Mouse (Mus musculus) lung, postnatal 0 days (tissue): Measurements from ENCODE around the gene Cntnap2. TPM values are rescaled to one million over a fixed set of nuclear protein-coding genes. Genes with fewer than 3 reads are reported as not detected.
"Not testable (repeated sequence)": the region's sequence is repeated elsewhere in the genome, so short reads cannot be mapped to it uniquely, and the experiment has no call there.

Source experiments
- ATAC-seq: fragments of 200-750 bp; cut with Nextera tagmentation; 2 replicates; pipeline ENCODE4 v1.8.0; 2017; ENCODE audit warnings: moderate library complexity
- DNase-seq: peaks from one replicate; pipeline ENCODE4 v3.0.0-alpha.2; 2016; ENCODE audit warnings: low spot score
- H3K27ac ChIP-seq: fragments of 300-500 bp; sonication (generic); 2 replicates; pipeline ENCODE4 v1.5.1; 2014; ENCODE audit warnings: antibody characterized with exemption, mild to moderate bottlenecking, low read length, mixed read lengths
- H3K27me3 ChIP-seq: fragments of 300-500 bp; sonication (generic); replicated peaks from 2 replicates; pipeline ENCODE4 v1.6.1; 2014; ENCODE audit warnings: low read length, mixed read lengths; ENCODE audit not compliant: insufficient read depth
- H3K36me3 ChIP-seq: fragments of 300-500 bp; sonication (generic); 2 replicates; pipeline ENCODE4 v1.6.1; 2014; ENCODE audit warnings: low read length, mixed read lengths; ENCODE audit not compliant: insufficient read depth
- H3K4me1 ChIP-seq: fragments of 300-500 bp; sonication (generic); 2 replicates; pipeline ENCODE4 v1.6.1; 2014; ENCODE audit warnings: antibody characterized with exemption, low read depth, low read length, mixed read lengths; ENCODE audit not compliant: insufficient read depth
- H3K4me2 ChIP-seq: fragments of 300-500 bp; sonication (generic); replicated peaks from 2 replicates; pipeline ENCODE4 v1.6.1; 2014; ENCODE audit warnings: low read depth, mild to moderate bottlenecking, low read length, moderate library complexity, mixed read lengths
- H3K4me3 ChIP-seq: fragments of 300-500 bp; sonication (generic); 2 replicates; pipeline ENCODE4 v1.5.1; 2014; ENCODE audit warnings: low read depth, low read length
- H3K9ac ChIP-seq: fragments of 300-500 bp; sonication (generic); replicated peaks from 2 replicates; pipeline ENCODE4 v1.6.1; 2014; ENCODE audit warnings: low read depth, mild to moderate bottlenecking
- H3K9me3 ChIP-seq: fragments of 300-500 bp; sonication (generic); 2 replicates; pipeline ENCODE4 v1.6.1; 2016; ENCODE audit warnings: low read length, mixed read lengths
- CTCF ChIP-seq: IDR thresholded peaks from 2 replicates; pipeline ENCODE4 v1.5.1; 2016; ENCODE audit warnings: antibody characterized with exemption, mild to moderate bottlenecking
- EP300 ChIP-seq: IDR thresholded peaks from 2 replicates; pipeline ENCODE4 v1.6.1; 2016; ENCODE audit warnings: antibody characterized with exemption, mild to moderate bottlenecking, control low read depth
- WGBS: fragments of 180-500 bp; shearing (Covaris S2); extraction: QIAGEN DNeasy Blood & Tissue Kit; methylation state at CpG from one replicate; pipeline ENCODE4 v1.1.7; 2014; 5-methylcytosine and 5-hydroxymethylcytosine counted together
- polyA plus RNA-seq: library from polyadenylated mRNA; unstranded; fragments of >200 nt; fragmentation: Nextera tagmentation; extraction: Ambion mirVana; gene quantifications from 2 replicates; pipeline ENCODE4 v1.2.1, GENCODE M21; 2015

Gene Cntnap2
- polyA plus RNA-seq, 1 experiment from 2014 or later: 0.10 TPM

- no peaks in the 10 kb centered on the region for H3K9me3 ChIP-seq
- H3K27ac ChIP-seq: no peak overlapping the region
- H3K9ac ChIP-seq: no peak overlapping the region
- H3K4me1 ChIP-seq: no peaks in the 10 kb centered on the region
- ATAC-seq (no peak), DNase-seq (no peak)
- no peaks in the 10 kb centered on the region for H3K36me3 ChIP-seq
- no peak overlapping the region for H3K4me3 ChIP-seq
- H3K27me3 ChIP-seq: no peaks in the 10 kb centered on the region
- no peak for TF ChIP-seq CTCF
- TF ChIP-seq EP300: no peak
- no peak overlapping the region for H3K4me2 ChIP-seq
Measured at GRCm38 (mm10) chr6:47200671-47201070, 2141.5 kb downstream of the Cntnap2 start.

GRCm38 (mm10) chr6:47208031-47208430, 2148.9 kb downstream of the Cntnap2 start:
- Histone ChIP-seq H3K36me3 (no peaks in the 10 kb centered on the region), H3K9me3 (no peaks in the 10 kb centered on the region), H3K9ac (no peak overlapping the region), H3K4me3 (no peak overlapping the region), H3K27ac (no peak overlapping the region), H3K27me3 (no peaks in the 10 kb centered on the region), H3K4me1 (no peaks in the 10 kb centered on the region), H3K4me2 (no peak overlapping the region)
- TF ChIP-seq EP300: no peak
- no peak for TF ChIP-seq CTCF
- DNase-seq (no peak), ATAC-seq (no peak)
- 68% methylated on average over 1 of the region's 1 CpGs for WGBS

- no peak overlapping the region for H3K4me3 ChIP-seq
- H3K4me1 ChIP-seq: no peaks in the 10 kb centered on the region
- no peak overlapping the region for H3K4me2 ChIP-seq
- DNase-seq: no peak
- no peaks in the 10 kb centered on the region for H3K27me3 ChIP-seq
- H3K27ac ChIP-seq: no peak overlapping the region
- H3K9me3 ChIP-seq: no peaks in the 10 kb centered on the region
- H3K9ac ChIP-seq: no peak overlapping the region
- ATAC-seq: no peak
- TF ChIP-seq CTCF (no peak), EP300 (no peak)
- no peaks in the 10 kb centered on the region for H3K36me3 ChIP-seq
Measured at GRCm38 (mm10) chr6:47214731-47215130, 2155.6 kb downstream of the Cntnap2 start.

- DNase-seq, H3K9ac ChIP-seq: not testable (repeated sequence)
- 42% methylated on average over 1 of the region's 1 CpGs for WGBS
Measured at GRCm38 (mm10) chr6:47223578-47223977, 2164.4 kb downstream of the Cntnap2 start.

GRCm38 (mm10) chr6:47225391-47225790, 2166.2 kb downstream of the Cntnap2 start:
- not testable (repeated sequence) for H3K4me3 ChIP-seq, H3K4me1 ChIP-seq, H3K27me3 ChIP-seq, H3K9me3 ChIP-seq, H3K36me3 ChIP-seq, H3K27ac ChIP-seq, DNase-seq, H3K4me2 ChIP-seq, ATAC-seq, H3K9ac ChIP-seq
- WGBS: 75% methylated on average over 3 of the region's 3 CpGs

More at GRCm38 (mm10) chr6:47223578-47223977, 2164.4 kb downstream of the Cntnap2 start:
- H3K27ac ChIP-seq, ATAC-seq, H3K27me3 ChIP-seq, H3K4me1 ChIP-seq, H3K4me2 ChIP-seq, H3K36me3 ChIP-seq, H3K9me3 ChIP-seq, H3K4me3 ChIP-seq: not testable (repeated sequence)

- no peak for DNase-seq
- no peak overlapping the region for H3K9ac ChIP-seq
- ATAC-seq: no peak
- no peak for TF ChIP-seq CTCF
- no peak for TF ChIP-seq EP300
- no peak overlapping the region for H3K4me3 ChIP-seq
- no peak overlapping the region for H3K27ac ChIP-seq
- H3K27me3 ChIP-seq: no peaks in the 10 kb centered on the region
- H3K4me2 ChIP-seq: no peak overlapping the region
- no peaks in the 10 kb centered on the region for H3K4me1 ChIP-seq
- WGBS: 51% methylated on average over 3 of the region's 3 CpGs
- no peaks in the 10 kb centered on the region for H3K36me3 ChIP-seq
- no peaks in the 10 kb centered on the region for H3K9me3 ChIP-seq
Measured at GRCm38 (mm10) chr6:47227601-47228000, 2168.4 kb downstream of the Cntnap2 start.

GRCm38 (mm10) chr6:47228676-47229317, 2169.6 kb downstream of the Cntnap2 start:
- 54% methylated on average over 7 of the region's 7 CpGs for WGBS
- no peaks in the 10 kb centered on the region for H3K4me1 ChIP-seq
- H3K36me3 ChIP-seq: no peaks in the 10 kb centered on the region
- no peak overlapping the region for H3K4me3 ChIP-seq
- no peaks in the 10 kb centered on the region for H3K9me3 ChIP-seq
- no peak for TF ChIP-seq CTCF
- no peak for TF ChIP-seq EP300
- no peak overlapping the region for H3K4me2 ChIP-seq
- ATAC-seq (no peak), DNase-seq (no peak)
- H3K9ac ChIP-seq: no peak overlapping the region
- H3K27ac ChIP-seq: no peak overlapping the region
- H3K27me3 ChIP-seq: no peaks in the 10 kb centered on the region
